Mouse (Mus musculus): ENCODE measurements around the gene Ttc7.

Gene Ttc7

DNA sequence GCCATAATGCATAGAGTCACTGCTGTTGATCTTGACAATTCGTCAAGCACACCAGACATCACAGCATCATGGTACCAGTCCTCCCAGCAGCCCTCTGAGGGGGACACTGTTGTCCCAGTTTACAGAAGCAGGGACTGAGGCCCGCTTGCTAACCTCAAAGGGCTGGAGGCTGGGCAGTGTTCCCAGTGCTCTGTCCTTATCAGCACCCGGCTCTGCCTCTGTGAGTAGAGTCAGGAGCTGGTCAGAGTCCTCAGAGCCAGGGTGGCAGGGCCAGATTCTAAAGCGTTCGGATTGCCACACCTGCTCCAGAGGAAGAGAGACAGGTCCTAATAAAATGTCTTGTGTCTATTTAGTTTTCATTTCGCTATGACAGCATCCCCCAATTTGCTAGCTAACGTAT, 55.0 kb downstream of the Ttc7 start:
- no peak for DNase-seq (ENCODE audit: low spot score in 2 of 2)

DNA sequence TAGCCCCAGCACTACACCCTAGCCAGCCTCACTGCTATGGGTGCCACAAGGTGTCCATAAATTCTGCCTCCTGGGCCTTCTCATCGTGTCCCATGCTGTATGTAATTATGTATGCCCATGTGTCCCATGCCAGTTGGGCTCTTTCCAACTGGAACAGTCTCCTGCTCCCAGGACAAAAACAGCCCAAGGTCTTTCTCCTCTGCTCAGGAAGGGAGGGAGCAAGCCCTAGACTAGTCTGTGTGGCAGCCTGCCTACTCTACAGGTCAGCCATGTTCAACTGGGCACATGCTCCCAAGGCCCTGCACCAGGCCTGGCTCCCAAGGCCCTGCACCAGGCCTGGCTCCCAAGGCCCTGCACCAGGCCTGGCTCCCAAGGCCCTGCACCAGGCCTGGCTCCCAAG, 56.4 kb downstream of the Ttc7 start:
- DNase-seq (ENCODE audit: low spot score in 2 of 2): no peak

DNA sequence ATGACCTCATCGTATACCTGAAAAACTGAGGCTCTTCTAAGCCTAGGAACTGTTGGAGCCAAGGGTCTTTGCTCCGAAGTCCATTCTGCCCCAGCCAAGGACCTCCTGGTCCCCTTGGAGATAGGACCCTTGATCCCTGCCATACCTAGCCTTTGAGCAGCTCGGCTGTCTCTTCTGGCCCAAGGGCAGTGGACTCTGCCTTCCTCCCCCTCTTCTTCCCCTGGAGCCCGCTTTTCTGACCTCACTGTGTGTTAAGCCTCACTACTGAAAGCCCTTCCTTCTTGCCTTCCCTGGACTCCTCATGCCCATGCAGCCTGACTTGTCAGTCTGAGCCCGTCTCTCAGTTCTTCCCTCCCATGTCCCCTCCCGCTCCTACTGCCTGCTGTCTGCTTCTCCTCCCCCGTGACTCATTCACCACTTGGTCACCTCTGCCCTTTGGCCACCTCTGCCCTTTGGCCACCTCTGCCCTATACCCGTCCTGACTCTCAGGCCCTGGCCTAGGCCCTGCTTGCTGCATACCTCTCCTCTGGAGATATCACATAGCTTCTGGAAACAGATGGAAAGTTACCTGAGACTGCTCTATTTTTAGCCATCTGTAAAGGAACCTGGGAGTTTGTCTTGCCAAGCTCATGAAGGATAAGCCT, 60.5 kb downstream of the Ttc7 start:
- no peak for DNase-seq (ENCODE audit: low spot score in 2 of 2)

DNA sequence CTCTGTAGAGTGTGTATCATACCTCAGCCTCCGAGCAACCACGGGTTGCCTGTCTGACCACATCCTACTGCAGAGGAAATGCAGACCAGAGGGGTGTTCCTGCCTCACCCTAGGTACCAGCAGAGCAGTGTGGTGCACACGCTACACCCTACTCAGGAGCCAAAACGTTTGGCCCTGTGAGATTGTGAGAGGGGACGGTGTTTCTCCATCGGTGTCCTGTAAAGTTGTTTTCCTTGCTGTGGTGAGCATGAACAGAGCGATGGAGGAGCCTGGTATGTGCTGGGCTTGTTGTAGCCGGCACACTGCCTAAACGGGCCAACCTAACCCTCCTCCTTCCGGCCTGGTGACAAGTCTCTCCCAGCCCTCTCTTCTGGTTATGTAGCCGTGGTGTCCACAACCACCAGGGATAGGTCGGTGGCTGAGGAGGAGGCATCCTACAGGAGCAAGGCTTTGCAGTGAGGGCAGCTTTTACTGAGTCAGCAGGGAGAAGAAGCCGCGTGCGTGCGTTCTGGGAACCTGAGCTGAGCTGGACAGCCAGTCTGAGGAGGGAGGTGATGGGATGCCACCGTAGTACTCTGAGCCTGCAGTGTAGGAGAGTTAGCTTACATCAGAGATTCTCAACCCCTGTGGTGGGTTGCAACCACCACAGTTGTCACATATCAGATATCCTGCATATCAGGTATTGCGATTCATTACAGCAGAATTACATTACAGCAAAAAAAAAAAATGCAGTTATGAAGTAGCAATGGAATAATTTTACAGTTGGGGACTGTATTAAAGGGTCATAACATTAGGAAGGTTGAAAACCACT, 62.0 kb downstream of the Ttc7 start:
- DNase-seq (ENCODE audit: low spot score in 2 of 2): no peak

DNA sequence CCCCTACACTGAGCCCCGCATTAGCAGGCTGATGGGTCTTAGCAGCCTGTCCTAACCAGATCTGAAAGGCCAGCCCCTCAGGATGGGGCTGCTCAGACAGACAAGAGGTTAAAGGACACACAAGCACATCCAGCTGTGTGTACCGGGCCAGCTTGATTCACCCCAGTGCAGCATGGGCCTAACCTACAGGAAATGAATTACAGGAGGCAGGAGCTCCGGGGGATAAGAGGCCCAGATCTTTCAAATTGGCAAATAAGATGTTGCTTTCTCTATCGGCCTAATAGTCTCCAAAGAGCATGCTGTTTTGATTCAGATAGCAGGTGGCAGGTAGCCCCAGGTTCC, 62.5 kb downstream of the Ttc7 start:
- DNase-seq (ENCODE audit: low spot score in 2 of 2): no peak

DNA sequence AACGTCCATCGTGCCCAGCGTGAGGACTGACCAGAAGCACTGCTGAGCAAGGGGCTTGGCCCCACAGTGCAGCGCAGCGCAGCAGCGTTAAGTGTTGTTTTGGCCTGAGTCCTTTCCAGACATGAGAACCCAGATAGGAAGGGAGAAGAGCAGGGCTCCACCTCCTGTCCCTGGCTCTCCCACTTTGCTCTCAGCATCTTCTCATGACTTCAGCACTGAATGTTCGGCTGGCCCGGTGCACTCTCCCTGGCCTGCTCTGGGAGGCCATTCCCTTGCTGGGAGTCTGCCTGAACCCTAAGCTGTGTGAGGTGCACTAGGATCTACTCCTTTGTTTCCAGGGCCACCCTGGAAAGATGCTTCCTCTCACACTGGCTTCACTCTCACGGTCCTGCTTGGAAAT, 65.7 kb downstream of the Ttc7 start:
- DNase-seq (ENCODE audit: low spot score in 2 of 2): no peak

DNA sequence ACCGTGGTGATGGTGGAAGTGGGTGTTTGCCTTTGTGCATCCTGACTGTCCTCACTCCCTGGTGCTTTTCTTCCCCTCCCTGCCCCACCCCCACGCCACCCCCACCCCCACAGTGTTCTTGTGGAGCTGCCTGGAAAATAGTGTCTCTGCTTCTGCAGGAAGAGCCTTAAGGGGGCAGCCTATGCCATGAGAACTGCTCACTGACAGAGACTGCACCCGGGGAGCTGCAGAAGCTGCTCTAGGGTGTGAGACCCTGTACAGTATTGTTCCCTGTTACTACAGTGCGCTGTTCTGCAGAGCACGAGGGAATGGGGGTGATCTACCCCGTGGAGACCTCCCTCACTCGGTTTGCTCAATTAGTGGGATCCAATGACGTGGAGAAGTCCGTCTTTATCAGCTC, 66.4 kb downstream of the Ttc7 start:
- no peak for DNase-seq (ENCODE audit: low spot score in 2 of 2)

DNA sequence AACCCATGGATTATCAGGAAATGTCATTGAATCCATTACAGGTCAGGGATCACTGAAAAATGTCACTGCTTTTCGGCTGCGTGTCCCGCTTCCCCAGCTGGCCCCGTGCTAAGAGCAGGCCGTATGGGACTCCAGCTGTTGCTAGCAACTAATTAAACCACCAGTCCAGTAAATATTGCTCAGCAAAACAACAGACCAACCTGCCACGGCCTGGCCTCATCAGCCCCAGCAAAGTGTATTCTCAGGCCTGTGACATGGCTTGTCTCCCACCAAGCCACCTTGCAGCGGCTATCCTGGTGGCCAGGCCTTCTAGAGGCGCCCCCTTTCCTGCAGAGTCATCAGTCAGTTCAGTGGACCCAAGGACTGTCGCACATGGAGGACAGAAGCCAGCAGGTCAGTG, 66.9 kb downstream of the Ttc7 start:
- no peak for DNase-seq (ENCODE audit: low spot score in 2 of 2)

DNA sequence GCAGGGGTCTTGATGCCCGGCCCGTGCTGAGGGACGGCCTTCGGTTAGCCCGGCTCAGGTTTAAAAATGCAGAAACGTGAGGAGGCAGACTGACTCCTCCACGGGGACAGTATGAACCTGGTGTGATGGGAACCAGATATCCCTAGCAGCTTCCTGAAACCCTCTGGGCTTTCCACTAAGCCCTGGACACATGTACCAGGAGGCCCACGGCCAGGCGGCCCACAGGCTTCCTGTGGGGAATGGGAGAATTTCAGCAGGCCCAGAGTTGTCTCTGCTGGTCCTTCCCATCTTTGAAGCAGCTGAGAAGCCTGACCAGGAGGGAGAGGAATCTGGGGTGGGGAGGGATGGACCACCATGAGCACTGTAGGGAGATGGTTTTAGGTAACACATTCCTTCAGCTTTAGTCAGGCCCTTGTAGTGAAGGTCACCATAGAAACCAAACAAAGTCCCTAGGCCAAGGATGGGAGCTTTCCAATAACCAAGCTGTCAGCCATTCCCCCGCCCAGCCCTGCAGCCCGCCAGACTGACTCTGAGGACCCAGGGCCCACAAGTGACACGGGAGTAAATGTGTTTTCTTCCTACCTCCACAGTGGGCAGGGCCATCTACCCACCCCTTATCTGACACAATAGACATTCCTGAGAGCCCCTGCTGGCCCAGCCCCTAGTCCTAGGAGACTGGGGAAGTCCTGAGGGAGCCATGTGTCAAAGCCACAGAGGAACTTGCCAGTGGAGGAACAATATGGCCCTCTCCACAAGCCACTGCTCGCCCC, 68.0 kb downstream of the Ttc7 start:
- DNase-seq (ENCODE audit: low spot score in 2 of 2): no peak

DNA sequence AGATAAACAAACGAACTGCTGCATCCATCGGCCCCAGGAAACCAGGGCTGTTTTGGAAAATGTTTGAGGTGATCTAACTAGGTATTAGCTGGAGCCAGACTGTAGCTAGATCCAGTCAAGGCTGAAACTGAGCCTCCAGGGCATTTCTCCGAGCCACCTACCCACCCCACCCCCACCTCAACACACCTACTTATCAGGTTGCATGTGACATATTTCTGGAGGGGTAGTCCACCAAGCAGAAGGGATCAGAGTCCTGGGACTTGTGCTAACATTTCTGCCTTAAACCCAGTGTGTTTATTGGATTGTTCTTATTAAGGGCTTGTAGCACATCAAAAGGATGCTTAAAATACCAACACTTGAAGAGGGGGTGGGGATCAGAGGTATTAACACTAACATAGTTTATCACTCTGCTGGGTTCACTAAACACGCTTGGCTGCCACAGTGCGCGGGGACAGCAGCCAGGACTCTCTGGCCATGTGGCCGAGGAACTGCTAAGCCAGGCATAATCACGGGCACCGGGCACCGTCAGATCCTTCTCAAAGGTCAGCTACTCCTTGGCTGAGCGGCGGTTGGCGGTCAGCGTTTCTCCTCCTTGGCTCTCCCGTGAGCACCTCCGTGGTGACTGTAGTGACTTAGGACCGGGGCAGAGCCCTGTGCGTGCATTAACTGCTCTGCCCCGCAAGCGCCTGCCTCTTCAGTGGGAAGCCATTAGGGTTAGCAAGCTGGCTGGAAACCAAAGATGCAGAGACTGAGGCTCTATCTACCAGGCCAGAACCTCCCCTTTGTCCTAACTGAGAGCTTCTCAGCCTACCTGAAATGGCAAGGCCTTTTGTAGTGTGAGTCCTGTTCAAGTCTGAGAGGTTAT, 68.8 kb downstream of the Ttc7 start:
- DNase-seq (ENCODE audit: low spot score in 2 of 2): no peak

DNA sequence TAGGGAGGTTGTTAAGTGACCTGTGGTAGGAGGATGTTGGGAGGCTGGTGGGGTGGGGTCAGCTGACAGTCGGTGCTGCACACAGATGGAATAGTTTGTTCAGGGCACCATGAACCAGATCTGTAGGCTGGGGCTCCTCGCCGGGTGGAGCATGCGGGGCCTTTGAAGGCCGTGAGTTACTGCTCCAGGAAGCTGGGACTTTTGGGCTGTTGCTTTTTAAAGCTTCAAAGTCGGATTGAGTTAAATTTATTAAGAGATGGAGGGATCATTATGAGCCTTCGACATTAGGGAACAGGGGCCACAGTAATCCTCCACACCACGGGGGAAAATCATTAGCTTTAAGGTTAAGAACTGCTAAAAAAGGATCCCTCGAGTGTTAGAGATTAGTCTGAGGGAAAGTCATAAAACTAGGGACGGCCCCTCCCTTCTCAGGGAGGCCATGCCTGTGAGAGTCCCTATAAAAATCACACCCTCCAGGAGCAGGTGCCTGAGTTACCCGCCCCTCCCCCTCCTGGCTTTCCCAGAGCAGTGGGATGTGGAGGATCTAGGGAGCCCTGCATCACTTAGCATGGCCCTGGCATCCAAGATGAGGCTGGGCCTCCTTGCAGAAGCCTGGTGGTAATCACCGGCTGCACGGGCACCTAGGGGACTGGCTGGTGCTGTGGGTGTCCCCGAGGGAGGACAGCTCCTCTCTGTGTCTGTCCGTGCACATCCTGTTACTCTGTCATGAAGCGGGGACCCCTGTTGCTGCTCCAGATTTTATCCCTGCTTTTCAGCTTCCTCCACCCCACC, 69.6 kb downstream of the Ttc7 start:
- DNase-seq (ENCODE audit: low spot score in 2 of 2): no peak

DNA sequence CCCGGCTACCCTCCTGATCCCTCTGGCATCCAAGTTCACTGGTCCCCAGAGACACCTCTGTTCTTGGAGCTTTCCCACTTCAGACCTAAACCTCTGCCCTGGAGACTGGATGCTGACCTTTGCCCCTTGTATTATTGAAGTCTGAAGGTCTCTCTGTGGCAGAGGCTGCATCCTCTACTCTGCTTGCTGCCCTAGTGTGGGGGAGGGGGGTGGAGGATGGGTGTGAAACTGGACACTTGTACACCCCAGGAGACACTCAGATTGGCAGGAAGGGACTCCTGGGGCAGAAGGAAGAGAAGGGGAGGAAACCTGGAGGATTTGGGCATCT, 70.2 kb downstream of the Ttc7 start:
- no peak for DNase-seq (ENCODE audit: low spot score in 2 of 2)

DNA sequence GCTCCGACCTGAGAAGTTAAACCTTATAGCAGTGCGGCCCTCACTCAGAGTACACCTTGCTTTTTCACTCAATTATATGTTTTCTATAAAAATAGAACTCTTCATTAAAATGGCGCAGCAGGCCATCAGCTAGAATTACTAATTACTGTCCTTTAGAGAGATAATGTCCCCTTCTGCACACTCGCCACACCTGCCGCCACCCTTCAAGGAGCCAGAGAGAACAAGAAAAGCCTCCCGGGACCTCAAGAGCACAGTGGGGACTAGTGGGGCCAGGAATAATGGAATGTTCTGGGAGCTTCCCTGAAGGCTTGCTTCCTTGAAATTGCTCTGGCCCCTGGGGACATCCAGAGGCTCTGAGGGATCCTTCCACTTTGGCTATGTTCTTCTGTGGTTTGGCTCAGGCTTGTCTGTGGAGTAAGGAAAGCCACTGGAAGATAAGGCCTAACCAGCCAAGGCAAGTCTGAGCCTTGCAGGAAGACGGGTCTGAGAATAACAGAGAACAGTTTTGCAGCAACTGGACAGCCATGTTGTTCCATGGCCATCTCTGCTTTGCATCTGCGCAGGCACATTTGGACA, 71.1 kb downstream of the Ttc7 start:
- DNase-seq (ENCODE audit: low spot score in 2 of 2): no peak

DNA sequence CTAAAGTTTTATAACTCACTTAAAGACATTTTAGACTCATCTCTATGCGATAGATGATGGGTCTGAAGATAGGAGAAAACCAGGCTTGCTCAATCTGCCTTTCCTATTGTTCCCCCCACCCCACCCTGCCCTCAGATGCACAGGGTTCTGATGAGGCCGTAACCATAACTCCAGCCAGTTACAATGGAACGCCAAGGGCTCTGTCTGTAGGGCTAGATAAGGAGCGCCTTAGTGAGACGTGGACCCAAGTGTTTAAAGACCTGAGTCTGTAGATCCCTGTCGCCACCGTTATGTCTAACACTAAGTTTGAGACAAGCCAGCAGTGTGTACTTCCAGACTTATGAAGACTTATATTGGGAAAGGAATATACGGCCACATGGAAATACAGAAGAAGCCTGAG, 72.8 kb downstream of the Ttc7 start:
- DNase-seq (ENCODE audit: low spot score in 2 of 2): no peak

DNA sequence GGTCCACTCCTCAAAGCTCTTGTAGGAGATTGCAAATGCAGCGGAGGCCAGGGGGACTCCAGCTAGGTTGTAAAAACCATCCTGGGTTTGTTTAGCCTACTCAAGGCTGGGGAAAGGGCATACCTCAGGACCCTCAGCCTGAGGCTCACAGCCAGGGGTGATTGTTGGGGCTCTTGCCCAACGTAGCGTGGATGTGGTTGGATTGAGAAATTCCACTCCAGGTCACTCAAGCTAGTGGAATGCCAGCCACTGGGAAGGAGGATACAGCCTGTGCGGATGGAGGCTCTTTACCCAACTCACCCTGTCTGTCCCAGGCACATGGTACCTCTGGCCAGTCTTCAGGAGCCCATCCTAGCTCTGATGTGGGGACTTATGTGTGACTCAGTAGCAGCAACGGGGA, 73.6 kb downstream of the Ttc7 start:
- no peak for DNase-seq (ENCODE audit: low spot score in 2 of 2)

DNA sequence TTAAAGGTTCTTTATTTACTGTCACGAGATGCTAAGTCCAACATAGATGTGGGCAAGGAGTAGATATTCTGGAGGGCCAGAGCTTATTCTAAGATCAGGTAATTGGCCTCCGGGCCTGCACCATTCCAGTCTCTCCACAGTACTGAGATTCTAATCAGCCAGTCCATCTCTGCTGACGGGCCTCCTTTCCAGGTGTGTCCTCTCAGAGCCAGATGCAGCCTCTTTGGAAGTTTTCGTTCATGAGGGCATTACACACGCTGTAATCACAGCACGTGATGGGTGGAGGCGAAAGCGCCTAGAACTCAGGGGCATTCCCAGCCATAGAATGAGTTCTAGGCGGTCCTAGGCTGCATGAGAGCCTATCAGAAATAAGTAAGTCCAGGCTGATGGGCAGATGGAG, 74.8 kb downstream of the Ttc7 start:
- no peak for DNase-seq (ENCODE audit: low spot score in 2 of 2)

DNA sequence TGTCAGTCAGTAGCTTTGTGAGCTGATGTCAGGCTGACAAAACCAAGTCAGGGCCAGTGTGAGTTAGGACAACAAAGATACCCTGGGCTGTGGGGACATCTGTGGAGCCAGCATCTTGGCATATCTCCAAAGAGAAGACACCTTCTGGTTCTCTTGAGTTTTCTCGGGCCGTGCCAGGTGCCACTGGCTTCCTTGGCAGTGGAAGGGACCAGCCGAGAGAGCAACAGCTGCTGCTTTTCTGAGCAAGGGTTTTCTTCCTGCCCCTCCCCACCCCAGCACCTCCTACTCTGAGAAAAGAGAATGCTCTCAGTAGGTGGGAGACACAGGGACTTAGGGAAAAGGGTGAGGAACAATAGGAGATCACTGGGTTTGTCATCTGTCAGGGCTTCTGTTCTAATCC, 78.4 kb downstream of the Ttc7 start:
- peak in 1 of 2 experiments; percentile 52 for DNase-seq (ENCODE audit: low spot score in 2 of 2)

DNA sequence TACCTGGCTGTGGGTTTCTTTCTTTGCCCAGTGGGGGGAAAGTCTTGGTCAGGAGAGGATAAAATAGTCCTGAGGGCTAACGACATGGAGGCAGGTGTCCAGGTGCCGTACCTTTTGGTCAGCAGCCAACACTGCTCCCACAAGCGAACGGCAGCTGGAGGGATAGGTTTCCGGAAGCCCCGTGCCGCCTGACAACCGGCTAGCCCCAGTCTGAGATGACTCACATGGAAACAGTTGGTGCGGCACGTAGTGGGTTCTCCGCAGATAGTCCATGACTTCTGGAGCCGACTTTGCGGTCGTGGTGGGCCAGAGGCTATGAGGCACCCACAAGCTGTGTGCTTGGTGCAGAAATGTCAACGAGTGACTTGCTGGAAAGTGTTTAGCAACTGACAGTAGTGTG, 81.4 kb downstream of the Ttc7 start:
- DNase-seq (ENCODE audit: low spot score in 2 of 2): peak in 1 of 2 experiments; percentile 25

DNA sequence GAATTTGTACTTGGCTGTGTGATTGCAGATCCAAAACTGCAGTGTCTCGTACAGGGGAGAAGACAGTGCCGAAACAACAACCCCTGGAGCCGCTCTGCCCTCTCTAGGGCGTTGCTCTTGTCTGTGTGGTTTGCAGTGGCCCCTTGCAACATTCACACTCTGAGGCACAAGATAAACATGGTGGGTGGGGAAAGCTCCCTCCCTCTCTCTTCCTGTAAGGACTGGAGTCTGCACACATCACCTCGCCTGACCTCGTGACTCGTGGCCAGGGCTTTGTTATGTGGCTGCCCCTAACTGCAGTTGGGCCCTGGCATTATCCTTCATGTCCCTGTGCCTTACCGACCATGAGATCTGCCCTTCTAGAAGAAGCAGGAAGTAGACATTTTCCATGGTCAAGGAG, 82.6 kb downstream of the Ttc7 start:
- no peak for DNase-seq (ENCODE audit: low spot score in 2 of 2)

DNA sequence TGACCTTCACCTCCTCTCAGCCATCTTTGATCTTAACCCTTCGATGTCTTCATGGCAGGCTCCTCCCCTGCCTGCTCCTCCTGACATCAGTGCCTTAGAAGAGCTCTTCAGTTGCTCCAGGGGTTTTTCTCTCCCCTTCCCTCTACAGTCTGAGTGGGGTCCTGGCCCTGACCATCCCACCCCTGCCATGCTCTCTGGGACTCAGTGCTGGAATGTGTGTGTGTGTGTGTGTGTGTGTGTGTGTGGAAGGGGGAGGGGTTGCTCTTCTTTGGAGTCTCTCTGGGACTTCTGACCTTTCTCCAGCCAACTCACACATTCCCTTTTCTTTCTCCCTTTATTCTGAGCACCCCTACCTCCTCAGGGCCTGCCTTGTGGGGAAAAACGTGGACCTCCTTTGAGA, 83.8 kb downstream of the Ttc7 start:
- no peak for DNase-seq (ENCODE audit: low spot score in 2 of 2)

DNA sequence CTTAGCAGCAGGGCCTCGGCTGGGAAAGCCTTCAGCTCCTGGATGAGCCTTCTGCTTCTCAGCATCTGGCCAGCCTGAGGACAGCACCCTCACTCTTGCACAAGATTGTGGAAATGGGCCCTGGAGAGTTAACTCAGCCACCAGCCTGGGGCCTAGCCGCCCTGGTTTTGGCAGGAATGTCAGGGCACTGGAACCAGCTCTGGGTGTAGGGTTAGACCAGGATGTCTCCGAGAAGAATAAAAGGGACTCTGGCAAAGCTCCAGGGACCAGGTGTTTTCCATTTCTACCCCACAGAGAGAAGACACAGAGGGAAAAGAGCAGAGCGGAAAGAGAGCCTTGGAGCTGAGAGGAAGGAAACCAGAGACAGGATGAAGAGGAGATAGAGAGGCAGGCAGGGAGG, 84.5 kb downstream of the Ttc7 start:
- DNase-seq (ENCODE audit: low spot score in 2 of 2): no peak

All from left cerebral cortex, adult 9 months (tissue).